Mouse (Mus musculus) embryonic facial prominence, embryonic 13.5 days (tissue): ENCODE data around the gene Prkab2. TPM values are rescaled to one million over a fixed set of nuclear protein-coding genes. Genes with fewer than 3 reads are reported as not detected.

Experiments used
- ATAC-seq: fragments of 200-750 bp; cut with Nextera tagmentation; 2 replicates; pipeline ENCODE4 v1.8.0; 2017; ENCODE audit warnings: low read depth; ENCODE audit not compliant: insufficient number of reproducible peaks, insufficient read depth, low FRiP score, low TSS enrichment
- H3K27ac ChIP-seq: fragments of 300-500 bp; sonication (generic); 2 replicates; pipeline ENCODE4 v1.5.1; 2015; ENCODE audit warnings: moderate library complexity, mild to moderate bottlenecking, inconsistent platforms
- H3K27me3 ChIP-seq: fragments of 300-500 bp; sonication (generic); 2 replicates; pipeline ENCODE4 v1.6.1; 2015; ENCODE audit warnings: mild to moderate bottlenecking, inconsistent platforms
- H3K36me3 ChIP-seq: fragments of 300-500 bp; sonication (generic); 2 replicates; pipeline ENCODE4 v1.6.1; 2015; ENCODE audit warnings: mild to moderate bottlenecking, inconsistent platforms
- H3K4me1 ChIP-seq: fragments of 300-500 bp; sonication (generic); 2 replicates; pipeline ENCODE4 v1.6.1; 2015; ENCODE audit warnings: inconsistent platforms
- H3K4me2 ChIP-seq: fragments of 300-500 bp; sonication (generic); 2 replicates; pipeline ENCODE4 v1.6.1; 2015; ENCODE audit warnings: moderate library complexity, mild to moderate bottlenecking, inconsistent platforms
- H3K4me3 ChIP-seq: fragments of 300-500 bp; sonication (generic); 2 replicates; pipeline ENCODE4 v1.5.1; 2015; ENCODE audit warnings: mild to moderate bottlenecking, inconsistent platforms
- H3K9ac ChIP-seq: fragments of 300-500 bp; sonication (generic); 2 replicates; pipeline ENCODE4 v1.6.1; 2015; ENCODE audit warnings: mild to moderate bottlenecking, inconsistent platforms
- H3K9me3 ChIP-seq: fragments of 300-500 bp; sonication (generic); 2 replicates; pipeline ENCODE4 v1.6.1; 2016; ENCODE audit warnings: inconsistent platforms
- WGBS: fragments of 180-500 bp; shearing (Covaris S2); methylation state at CpG from one replicate; pipeline ENCODE4 v1.1.7; 2015; ENCODE audit warnings: mixed read lengths; 5-methylcytosine and 5-hydroxymethylcytosine counted together
- polyA plus RNA-seq: library from polyadenylated mRNA; unstranded; fragments of >200 nt; fragmentation: Nextera tagmentation; extraction: Ambion mirVana; gene quantifications from 2 replicates; pipeline ENCODE4 v1.2.1, GENCODE M21; 2015

Prkab2 gene
- polyA plus RNA-seq, 1 experiment from 2014 or later: 6.7 TPM

DNA sequence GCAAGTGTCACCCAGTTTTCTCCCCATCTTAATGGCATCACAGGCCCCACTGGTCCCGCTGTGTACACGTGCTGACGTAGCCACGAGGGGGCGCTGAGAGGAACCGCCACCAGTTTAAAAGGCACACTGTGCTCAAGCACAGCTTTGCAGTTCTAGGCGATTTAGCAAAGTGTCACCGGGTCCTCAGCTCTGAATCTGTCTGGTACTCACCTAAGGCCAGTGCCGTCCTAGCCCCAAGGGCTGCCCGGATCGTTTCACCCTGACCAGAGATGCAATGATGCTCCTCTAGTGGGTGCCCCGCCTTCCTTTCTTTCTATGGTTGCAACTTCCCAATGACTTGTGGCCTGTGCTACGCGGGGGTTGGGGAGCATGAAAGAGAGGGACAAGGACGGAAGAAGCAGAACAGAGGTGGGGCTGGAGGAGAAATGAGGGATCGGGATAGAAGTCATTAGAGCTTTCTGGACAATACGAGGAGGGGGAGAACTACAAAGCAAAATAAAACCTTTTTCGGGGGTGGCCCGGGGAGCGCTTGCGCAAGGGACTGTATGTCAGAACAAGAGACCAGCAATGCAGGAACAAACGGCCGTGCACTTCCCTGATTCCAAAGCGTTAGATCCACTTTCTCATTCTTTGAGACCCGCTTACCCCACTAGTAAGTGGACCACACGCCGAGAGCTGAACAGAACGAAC, 22.8 kb downstream of the Prkab2 start:
- H3K4me3 ChIP-seq: peak overlapping the region; percentile 46
- H3K4me1 ChIP-seq: peaks cover 20% of the 10 kb centered on the region
- H3K4me2 ChIP-seq: peak overlapping the region; percentile 83
- no peak overlapping the region for H3K27ac ChIP-seq
- H3K36me3 ChIP-seq: no peaks in the 10 kb centered on the region
- H3K9ac ChIP-seq: peak overlapping the region; percentile 69
- WGBS: 3% methylated on average over 28 of the region's 28 CpGs
- peak; percentile 71; the same call in 1 of the 2 replicates for ATAC-seq
- no peaks in the 10 kb centered on the region for H3K9me3 ChIP-seq
- peaks cover 25% of the 10 kb centered on the region for H3K27me3 ChIP-seq

DNA sequence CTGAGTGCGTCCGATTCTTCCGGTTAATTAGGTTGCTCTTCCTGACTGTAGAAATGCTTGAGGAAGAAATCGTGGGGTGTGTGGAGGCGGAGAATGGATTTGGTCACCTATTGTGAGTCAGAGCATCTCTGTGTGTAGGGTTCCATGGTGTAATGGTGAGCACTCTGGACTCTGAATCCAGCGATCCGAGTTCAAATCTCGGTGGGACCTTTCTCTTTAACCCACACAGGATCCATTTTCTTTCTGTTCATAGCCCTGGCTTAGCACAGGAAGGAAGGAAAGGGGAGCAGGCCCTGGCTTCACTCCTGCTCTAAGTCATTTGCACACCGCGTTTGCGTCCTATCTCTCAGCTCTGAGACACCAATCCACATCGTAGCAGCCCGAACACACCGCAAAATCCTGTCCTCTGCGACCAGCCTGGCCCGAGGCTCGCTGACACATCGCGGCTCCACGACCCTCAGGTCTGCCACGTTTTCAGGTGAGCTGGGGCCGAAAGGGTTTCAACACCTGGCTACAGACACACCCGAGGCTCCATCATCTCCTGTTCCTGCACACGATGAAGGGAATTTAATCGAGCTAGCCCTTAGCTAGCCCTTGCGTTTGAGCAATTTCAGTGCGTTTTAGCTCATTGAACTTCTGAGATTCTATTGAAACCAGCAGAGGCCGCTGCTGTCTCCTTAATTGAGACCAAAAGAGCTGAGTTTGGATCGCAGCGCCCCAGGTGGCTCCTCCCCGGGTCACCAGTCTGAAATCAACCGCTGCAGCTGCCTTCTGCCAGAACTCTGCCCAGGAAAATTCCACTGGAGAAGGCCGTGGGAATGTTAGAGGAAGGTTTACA, 23.5 kb downstream of the Prkab2 start:
- under 1% methylated on average over 33 of the region's 33 CpGs for WGBS
- peaks cover 20% of the 10 kb centered on the region for H3K4me1 ChIP-seq
- H3K4me3 ChIP-seq: peak overlapping the region; percentile 46
- H3K9me3 ChIP-seq: no peaks in the 10 kb centered on the region
- ATAC-seq: no peak
- H3K4me2 ChIP-seq: peak overlapping the region; percentile 83
- H3K9ac ChIP-seq: peak overlapping the region; percentile 69
- H3K27me3 ChIP-seq: peaks cover 25% of the 10 kb centered on the region
- no peaks in the 10 kb centered on the region for H3K36me3 ChIP-seq
- no peak overlapping the region for H3K27ac ChIP-seq

DNA sequence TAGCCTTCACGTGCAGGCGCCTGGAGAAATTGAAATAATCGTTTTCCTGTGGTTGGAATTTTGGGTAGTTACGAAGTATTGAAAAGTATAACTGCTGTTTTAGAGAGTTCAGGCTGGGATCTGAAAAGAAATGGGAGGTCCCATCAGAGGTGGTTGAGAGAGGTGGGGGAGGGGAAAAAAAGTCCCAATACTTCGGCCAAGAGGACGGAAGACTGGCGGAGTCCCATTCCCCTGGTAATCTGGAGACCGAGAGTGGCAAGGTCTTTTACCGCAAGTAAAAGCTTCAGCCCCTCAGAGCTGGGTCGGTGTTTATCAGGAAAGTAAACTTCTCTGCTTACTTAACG, 24.1 kb downstream of the Prkab2 start:
- Histone ChIP-seq H3K9me3 (no peaks in the 10 kb centered on the region), H3K4me2 (peak overlapping the region; percentile 83), H3K4me3 (peak overlapping the region; percentile 46), H3K27ac (no peak overlapping the region), H3K36me3 (no peaks in the 10 kb centered on the region), H3K27me3 (peaks cover 25% of the 10 kb centered on the region), H3K4me1 (peaks cover 20% of the 10 kb centered on the region), H3K9ac (peak overlapping the region; percentile 69; the same call in 1 of the 2 replicates)
- ATAC-seq: 0 out of 2 replicates have a peak, but pooled peaks have one; percentile 11
- WGBS: 2% methylated on average over 11 of the region's 11 CpGs

DNA sequence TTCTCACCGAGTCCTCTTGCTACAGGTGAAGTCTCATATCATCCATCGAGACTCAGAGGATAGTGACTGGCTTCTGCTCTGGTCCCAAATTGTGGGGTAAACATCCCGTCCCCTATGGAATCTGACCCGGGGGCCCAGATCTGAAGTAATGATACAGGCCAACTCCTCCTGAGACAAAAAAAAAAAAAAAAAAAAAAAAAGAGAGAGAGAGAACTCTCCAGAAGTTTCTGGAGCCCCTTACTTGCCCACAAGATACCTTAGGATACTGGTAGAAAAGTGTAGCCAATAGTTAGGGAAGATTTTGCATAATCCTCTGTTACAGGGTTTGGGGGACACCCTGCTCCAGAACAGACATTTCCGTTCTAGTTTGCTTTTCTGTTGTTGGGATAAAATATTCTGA, 24.6 kb downstream of the Prkab2 start:
- Histone ChIP-seq H3K4me3 (0 out of 2 replicates have a peak overlapping the region, but pooled peaks have one; percentile 46), H3K4me2 (peak overlapping the region; percentile 83), H3K9ac (no peak overlapping the region), H3K4me1 (peaks cover 20% of the 10 kb centered on the region), H3K9me3 (no peaks in the 10 kb centered on the region), H3K36me3 (no peaks in the 10 kb centered on the region), H3K27ac (no peak overlapping the region), H3K27me3 (peaks cover 25% of the 10 kb centered on the region)
- WGBS: 22% methylated on average over 5 of the region's 5 CpGs
- no peak for ATAC-seq

DNA sequence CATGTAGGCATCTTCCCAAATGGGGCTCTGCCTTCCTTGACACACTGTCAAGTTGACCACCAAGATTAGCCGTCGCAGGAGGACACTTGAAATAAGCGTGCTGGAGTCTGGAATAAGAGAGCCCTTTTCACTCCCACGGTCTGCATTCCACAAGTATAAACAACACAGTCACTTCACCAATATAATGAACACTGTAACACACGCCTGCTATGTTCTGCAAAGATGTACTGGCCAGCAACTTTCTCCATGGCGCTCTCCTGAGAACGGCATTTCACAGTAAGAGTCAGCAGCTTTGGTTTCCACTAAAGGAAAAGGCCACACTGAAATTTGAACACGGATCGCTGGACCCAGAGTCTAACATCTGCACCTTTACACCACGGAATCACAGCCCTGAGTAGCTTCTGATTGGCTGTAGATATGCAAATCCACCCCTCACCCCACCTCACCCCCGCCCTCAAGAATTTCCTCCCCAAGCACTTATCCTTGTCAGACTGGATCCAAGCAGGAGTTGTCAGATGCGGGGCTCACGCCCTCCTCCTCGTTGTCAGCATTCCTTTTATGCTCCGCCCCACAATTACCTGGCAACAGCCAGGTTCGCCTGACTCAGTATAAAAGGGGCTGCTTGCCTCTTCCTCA, 25.7 kb downstream of the Prkab2 start:
- ATAC-seq: no peak; the same call in 1 of the 2 replicates

DNA sequence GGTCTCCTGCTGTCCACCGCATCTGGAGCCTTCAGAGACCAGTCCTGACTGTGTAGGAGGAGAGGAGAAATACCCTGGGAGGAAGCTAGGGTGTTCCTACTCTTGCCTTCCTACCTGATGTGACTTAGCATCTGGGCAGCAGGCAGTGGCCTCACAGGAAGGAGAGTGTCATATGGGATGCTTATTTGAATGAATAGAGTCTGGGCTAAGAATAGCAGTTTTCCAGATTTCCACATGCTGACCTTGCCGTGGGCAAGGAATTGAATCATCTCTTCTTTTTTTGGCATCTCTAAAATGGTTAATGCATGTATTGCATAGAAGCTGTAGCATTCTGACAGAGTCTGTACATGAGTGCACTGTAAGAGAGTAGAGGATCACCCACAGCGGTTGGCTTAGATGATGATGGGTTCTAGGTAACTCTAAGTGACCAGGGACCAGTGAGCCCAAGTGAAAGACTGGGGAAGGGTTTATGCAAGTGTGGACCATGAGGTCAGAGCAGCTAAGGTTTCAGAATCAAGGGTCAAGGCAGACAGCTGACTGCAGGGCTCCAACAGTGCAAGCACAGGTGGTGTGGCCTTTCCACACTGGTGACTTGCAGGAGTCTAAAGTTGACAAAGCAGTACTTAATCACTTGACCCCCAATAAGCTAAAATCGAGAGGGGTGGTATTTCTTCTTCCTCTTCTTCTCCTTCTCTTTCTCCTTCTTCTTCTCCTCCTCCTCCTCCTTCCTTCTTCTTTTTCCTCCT, 28.6 kb downstream of the Prkab2 start:
- Histone ChIP-seq H3K36me3 (no peaks in the 10 kb centered on the region), H3K4me3 (no peak overlapping the region), H3K9ac (no peak overlapping the region), H3K9me3 (no peaks in the 10 kb centered on the region), H3K27me3 (peaks cover 18% of the 10 kb centered on the region), H3K4me1 (peaks cover 25% of the 10 kb centered on the region), H3K27ac (no peak overlapping the region), H3K4me2 (no peak overlapping the region)
- 88% methylated on average over 4 of the region's 4 CpGs for WGBS
- ATAC-seq: no peak

More for the DNA sequence above, 25.7 kb downstream of the Prkab2 start:
- 4% methylated on average over 16 of the region's 16 CpGs for WGBS
- no peak overlapping the region for H3K9ac ChIP-seq
- no peaks in the 10 kb centered on the region for H3K9me3 ChIP-seq
- H3K4me2 ChIP-seq: peak overlapping the region; percentile 34
- peak overlapping the region; percentile 6; the same call in 1 of the 2 replicates for H3K4me3 ChIP-seq
- peaks cover 25% of the 10 kb centered on the region for H3K27me3 ChIP-seq
- no peaks in the 10 kb centered on the region for H3K36me3 ChIP-seq
- peaks cover 20% of the 10 kb centered on the region for H3K4me1 ChIP-seq
- 0 out of 2 replicates have a peak overlapping the region, but pooled peaks have one; percentile 30 for H3K27ac ChIP-seq

DNA sequence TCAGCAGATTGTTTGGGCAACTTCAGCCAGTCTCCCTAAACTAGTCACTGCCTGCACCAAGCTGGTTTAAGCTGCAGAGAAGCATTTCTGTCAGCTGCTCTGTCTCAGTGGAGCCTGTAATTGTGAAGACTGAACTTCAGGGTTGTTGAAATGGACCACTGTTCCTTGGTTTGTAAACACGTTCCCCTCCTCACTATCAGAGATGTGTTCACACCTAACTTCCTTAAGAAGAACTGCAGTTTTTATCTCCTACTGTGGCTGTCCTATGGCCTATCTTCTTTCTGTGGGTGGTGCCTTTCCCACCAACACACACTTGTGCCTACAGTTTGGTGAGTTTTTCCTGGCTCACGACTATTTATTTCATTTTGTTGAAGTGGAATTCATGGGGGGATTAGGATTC, 31.3 kb downstream of the Prkab2 start:
- H3K4me2 ChIP-seq: no peak overlapping the region
- H3K27ac ChIP-seq: no peak overlapping the region
- peaks cover 11% of the 10 kb centered on the region for H3K4me1 ChIP-seq
- H3K36me3 ChIP-seq: no peaks in the 10 kb centered on the region
- WGBS: 84% methylated on average over 2 of the region's 2 CpGs
- no peaks in the 10 kb centered on the region for H3K9me3 ChIP-seq
- ATAC-seq: no peak
- no peak overlapping the region for H3K4me3 ChIP-seq
- no peak overlapping the region for H3K9ac ChIP-seq
- H3K27me3 ChIP-seq: no peaks in the 10 kb centered on the region

DNA sequence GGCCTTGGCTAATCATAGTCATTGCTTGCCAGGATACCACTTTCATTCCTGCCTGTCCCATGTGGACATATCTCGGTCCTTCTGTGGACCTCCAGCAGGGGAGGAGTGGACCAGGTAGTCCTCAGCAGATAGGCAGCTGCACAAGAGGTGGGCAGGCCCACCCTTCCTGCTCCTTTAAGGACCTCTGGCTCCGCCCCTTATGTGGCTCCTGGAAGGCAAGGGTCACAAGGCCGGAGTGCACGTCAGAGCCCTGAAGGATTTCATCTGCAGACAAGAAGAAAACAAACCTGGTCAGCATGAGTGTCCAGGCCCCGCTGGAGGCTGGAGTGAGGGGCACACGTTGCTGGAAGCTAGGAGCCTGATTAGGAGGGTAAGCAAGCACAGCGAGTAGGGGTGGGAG, 32.6 kb downstream of the Prkab2 start:
- WGBS: 53% methylated on average over 7 of the region's 7 CpGs
- ATAC-seq: no peak
- no peak overlapping the region for H3K4me3 ChIP-seq

DNA sequence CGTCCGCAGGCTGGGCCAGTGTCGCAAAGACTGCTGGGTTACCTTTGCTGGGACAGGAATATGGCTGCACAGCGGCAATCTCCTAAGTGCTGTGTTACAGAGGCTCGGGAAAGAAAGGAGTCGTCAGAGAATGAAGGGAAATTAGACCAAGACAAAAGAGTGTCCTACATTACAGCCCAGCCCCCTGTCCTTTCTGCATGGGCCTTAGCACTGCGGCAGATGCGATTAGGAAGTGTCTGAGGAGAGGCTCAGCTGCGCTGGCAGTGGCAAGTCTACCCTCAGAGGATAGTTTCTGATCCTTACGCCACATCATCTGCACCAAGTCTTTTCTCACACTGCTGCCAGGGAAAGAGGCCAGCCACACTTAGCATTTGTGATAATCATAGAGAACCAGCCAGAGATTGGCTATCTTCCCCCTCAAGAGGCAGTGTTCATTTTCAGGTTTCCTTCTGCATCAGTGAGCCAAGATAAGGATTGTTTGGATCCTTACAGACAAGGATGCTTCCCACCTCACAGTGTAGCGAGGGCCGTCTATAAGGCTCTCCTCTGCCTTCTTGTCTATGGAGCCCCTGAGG, 33.5 kb downstream of the Prkab2 start:
- Histone ChIP-seq H3K27me3 (no peaks in the 10 kb centered on the region), H3K4me3 (no peak overlapping the region), H3K36me3 (no peaks in the 10 kb centered on the region), H3K4me2 (no peak overlapping the region), H3K9me3 (no peaks in the 10 kb centered on the region), H3K27ac (no peak overlapping the region), H3K9ac (no peak overlapping the region), H3K4me1 (peaks cover 11% of the 10 kb centered on the region)
- 70% methylated on average over 12 of the region's 12 CpGs for WGBS
- no peak for ATAC-seq

More for the DNA sequence above, 32.6 kb downstream of the Prkab2 start:
- Histone ChIP-seq H3K36me3 (no peaks in the 10 kb centered on the region), H3K9ac (no peak overlapping the region), H3K9me3 (no peaks in the 10 kb centered on the region), H3K4me1 (peaks cover 11% of the 10 kb centered on the region), H3K27me3 (no peaks in the 10 kb centered on the region), H3K27ac (no peak overlapping the region), H3K4me2 (no peak overlapping the region)

DNA sequence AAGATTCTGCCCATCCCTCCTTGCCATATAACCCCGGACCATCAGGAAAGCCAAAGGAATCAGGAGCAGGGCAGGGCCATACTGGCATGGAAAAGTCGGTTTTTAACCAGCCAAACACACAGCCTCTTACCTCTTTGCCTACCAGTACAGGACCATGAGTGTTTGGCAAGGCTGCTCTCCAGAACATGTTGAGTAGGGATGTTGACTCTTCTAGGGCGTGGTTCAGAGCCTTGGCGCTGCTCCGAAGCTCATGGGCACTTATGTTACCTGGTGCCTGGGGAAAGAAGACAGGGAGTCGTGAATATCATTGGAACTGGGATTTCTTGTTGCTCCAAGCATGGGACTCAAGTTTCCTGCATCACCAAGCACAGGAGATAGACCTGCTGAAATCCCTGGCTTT, 35.8 kb downstream of the Prkab2 start:
- Histone ChIP-seq H3K4me1 (peaks cover 11% of the 10 kb centered on the region), H3K27me3 (no peaks in the 10 kb centered on the region), H3K36me3 (no peaks in the 10 kb centered on the region), H3K9ac (no peak overlapping the region), H3K9me3 (no peaks in the 10 kb centered on the region), H3K4me3 (no peak overlapping the region), H3K4me2 (no peak overlapping the region), H3K27ac (no peak overlapping the region)
- WGBS: 88% methylated on average over 6 of the region's 6 CpGs
- no peak for ATAC-seq

DNA sequence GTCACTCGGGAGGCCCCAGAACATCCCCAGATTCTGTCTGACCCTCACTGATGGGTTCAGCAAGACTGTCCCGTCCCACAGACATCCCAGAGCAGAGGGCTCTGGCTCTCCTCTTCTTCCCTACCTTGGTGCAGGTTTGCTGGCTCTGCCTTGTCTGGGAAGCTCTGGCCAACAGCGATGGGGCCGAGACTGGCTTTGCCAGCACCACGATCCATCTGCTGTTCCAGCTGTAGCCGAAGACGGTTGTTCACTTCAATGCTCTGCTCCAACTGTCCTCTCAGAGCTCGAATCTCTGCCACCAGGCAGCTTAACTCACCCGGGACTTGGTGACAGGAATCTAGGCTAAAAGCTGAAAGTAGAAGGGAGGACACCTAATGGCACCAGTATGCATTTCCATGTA, 38.9 kb downstream of the Prkab2 start:
- no peak overlapping the region for H3K4me3 ChIP-seq
- H3K4me2 ChIP-seq: no peak overlapping the region
- H3K27ac ChIP-seq: no peak overlapping the region
- H3K4me1 ChIP-seq: no peaks in the 10 kb centered on the region
- no peak overlapping the region for H3K9ac ChIP-seq
- no peak for ATAC-seq
- H3K9me3 ChIP-seq: no peaks in the 10 kb centered on the region
- WGBS: 83% methylated on average over 9 of the region's 9 CpGs
- no peaks in the 10 kb centered on the region for H3K27me3 ChIP-seq
- no peaks in the 10 kb centered on the region for H3K36me3 ChIP-seq
